Mouse (Mus musculus): ENCODE measurements at regions not wholly inside any gene's neighbourhood (a gene's known extent, or its start where the extent isn't known, plus 50 kb on each side); places are given as distances from the start of the nearest gene placed in this dataset.

DNA sequence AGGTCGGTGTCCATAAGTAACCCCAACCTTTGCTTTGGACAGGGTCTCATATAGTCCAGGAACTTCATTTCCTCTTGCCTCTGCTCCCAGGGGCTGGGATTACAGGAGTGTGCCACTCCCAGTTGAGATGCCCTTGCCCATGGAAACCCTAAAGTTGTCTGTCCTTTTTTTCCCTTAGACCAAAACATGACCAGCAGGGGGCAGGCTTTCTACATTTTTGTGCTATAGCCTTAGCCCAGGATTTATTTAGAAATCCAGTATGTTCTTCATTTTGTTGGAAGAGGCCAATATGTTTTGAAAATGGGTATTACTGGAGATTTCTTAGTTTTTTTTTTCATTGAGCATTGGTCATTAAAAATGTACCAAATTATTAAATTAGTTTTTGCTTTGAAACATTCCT, 58.6 kb upstream of the Unc93a2 start:
- TF ChIP-seq EP300 (IDR thresholded peaks at IDR 0.05; ENCODE audit: low read depth) (no peak), CTCF (IDR thresholded peaks at IDR 0.05; ENCODE audit: low read depth) (peak; percentile 41)

Data from liver, embryonic 14.5 days (tissue).